Mouse (Mus musculus) MEL (cell line): Measurements from ENCODE around the gene Daglb. TPM values are rescaled to one million over a fixed set of nuclear protein-coding genes. Genes with fewer than 3 reads are reported as not detected.
A peak's percentile ranks its signal among the peaks of the same experiment; 100 is the strongest.
"Not testable (repeated sequence)": the region's sequence is repeated elsewhere in the genome, so short reads cannot be mapped to it uniquely, and the experiment has no call there.

ENCODE experiments used
- DNase-seq: peaks from one replicate; pipeline ENCODE4 v3.0.0; 2011; ENCODE audit warnings: low read depth, low spot score
- H3K27ac ChIP-seq: 2 replicates; pipeline ENCODE4 v1.5.1; 2012; ENCODE audit warnings: low read depth, mild to moderate bottlenecking, control low read depth, low read length, moderate library complexity; ENCODE audit not compliant: control insufficient read depth
- H3K27me3 ChIP-seq, 2 experiments: fragments of 150-350 bp in 1 of 2; sonication (generic) in 1 of 2; 2 replicates each; pipeline ENCODE4 v1.6.1; 2012; ENCODE audit warnings: low read length in 2 of 2, mild to moderate bottlenecking in 2 of 2, improper control_type of control experiment in 1 of 2, moderate library complexity in 1 of 2; ENCODE audit not compliant: insufficient read depth in 2 of 2, control insufficient read depth in 1 of 2
- H3K36me3 ChIP-seq, 2 experiments: 2 replicates each; pipeline ENCODE4 v1.6.1; 2012 to 2014; ENCODE audit warnings: low read length in 2 of 2, improper control_type of control experiment in 1 of 2, inconsistent platforms in 1 of 2, mild to moderate bottlenecking in 1 of 2; ENCODE audit not compliant: insufficient read depth in 2 of 2, control insufficient read depth in 1 of 2
- H3K4me1 ChIP-seq, 2 experiments: fragments of 150-350 bp in 1 of 2; sonication (generic) in 1 of 2; 2 replicates each; pipeline ENCODE4 v1.6.1; 2012; ENCODE audit warnings: low read length in 2 of 2, improper control_type of control experiment in 1 of 2, mild to moderate bottlenecking in 1 of 2; ENCODE audit not compliant: insufficient read depth in 2 of 2, control insufficient read depth in 1 of 2
- H3K4me3 ChIP-seq, 2 experiments: fragments of 150-350 bp in 1 of 2; sonication (generic) in 1 of 2; 2 replicates each; pipeline ENCODE4 v1.5.1; 2012; ENCODE audit warnings: low read depth in 2 of 2, low read length in 2 of 2, mild to moderate bottlenecking in 2 of 2, moderate library complexity in 2 of 2, control low read depth in 1 of 2, improper control_type of control experiment in 1 of 2; ENCODE audit not compliant: control insufficient read depth in 1 of 2, insufficient read depth in 1 of 2
- H3K79me2 ChIP-seq: 2 replicates; pipeline ENCODE4 v1.6.1; 2012; ENCODE audit warnings: mild to moderate bottlenecking, low read length, moderate library complexity; ENCODE audit not compliant: control insufficient read depth, poor library complexity, insufficient read depth
- H3K9ac ChIP-seq: 2 replicates; pipeline ENCODE4 v1.6.1; 2012; ENCODE audit warnings: low read depth, mild to moderate bottlenecking, control low read depth, low read length, moderate library complexity; ENCODE audit not compliant: control insufficient read depth, poor library complexity, severe bottlenecking
- H3K9me3 ChIP-seq: fragments of 150-350 bp; sonication (generic); replicated peaks from 2 replicates; pipeline ENCODE4 v1.6.1; 2012; ENCODE audit warnings: mild to moderate bottlenecking, low read length, improper control_type of control experiment, moderate library complexity; ENCODE audit not compliant: insufficient read depth
- CTCF ChIP-seq, 3 experiments: IDR thresholded peaks in 2 of 3; conservative IDR thresholded peaks in 1 of 3; 2 replicates each; pipeline ENCODE4 v1.5.1; 2011 to 2012; ENCODE audit warnings: low read length in 3 of 3, low read depth in 2 of 3, mild to moderate bottlenecking in 2 of 3, improper control_type of control experiment in 1 of 3, inconsistent platforms in 1 of 3, mixed read lengths in 1 of 3, moderate library complexity in 1 of 3; ENCODE audit not compliant: control insufficient read depth in 1 of 3, insufficient read depth in 1 of 3, poor library complexity in 1 of 3, severe bottlenecking in 1 of 3
- EP300 ChIP-seq, 2 experiments: IDR thresholded peaks; 2 replicates each; pipeline ENCODE4 v1.6.1; 2011; ENCODE audit warnings: improper control_type of control experiment in 2 of 2, low read length in 2 of 2, low read depth in 1 of 2, mild to moderate bottlenecking in 1 of 2
- JUND ChIP-seq: IDR thresholded peaks from 2 replicates; pipeline ENCODE4 v1.6.1; 2011; ENCODE audit warnings: low read depth, mild to moderate bottlenecking, improper control_type of control experiment, low read length
- MAFK ChIP-seq: IDR thresholded peaks from 2 replicates; pipeline ENCODE4 v1.6.1; 2011; ENCODE audit warnings: low read depth, mild to moderate bottlenecking, low read length, improper control_type of control experiment, borderline replicate concordance
- MAX ChIP-seq: IDR thresholded peaks from 2 replicates; pipeline ENCODE4 v1.6.1; 2011; ENCODE audit warnings: low read length, improper control_type of control experiment
- MEF2A ChIP-seq: IDR thresholded peaks from 2 replicates; pipeline ENCODE4 v1.6.1; 2014; ENCODE audit warnings: low read depth, mild to moderate bottlenecking, inconsistent platforms, low read length, improper control_type of control experiment; ENCODE audit not compliant: poor library complexity, insufficient replicate concordance, severe bottlenecking; ENCODE audit errors: extremely low read depth
- NRF1 ChIP-seq: IDR thresholded peaks from 2 replicates; pipeline ENCODE4 v1.6.1; 2014; ENCODE audit warnings: low read depth, mild to moderate bottlenecking, inconsistent platforms, low read length, improper control_type of control experiment, moderate library complexity; ENCODE audit not compliant: poor library complexity, insufficient read depth, severe bottlenecking
- POLR2A ChIP-seq, 2 experiments: IDR thresholded peaks; 2 replicates each; pipeline ENCODE4 v1.6.1; 2011 to 2012; ENCODE audit warnings: low read length in 2 of 2, mild to moderate bottlenecking in 2 of 2, control low read depth in 1 of 2, improper control_type of control experiment in 1 of 2, low read depth in 1 of 2, moderate library complexity in 1 of 2; ENCODE audit not compliant: control insufficient read depth in 1 of 2, insufficient read depth in 1 of 2, poor library complexity in 1 of 2
- POLR2AphosphoS5 ChIP-seq: IDR thresholded peaks from 2 replicates; pipeline ENCODE4 v1.6.1; 2012; ENCODE audit warnings: low read depth, borderline replicate concordance, mild to moderate bottlenecking, inconsistent platforms, low read length, moderate library complexity, mixed read lengths
- SMC3 ChIP-seq: IDR thresholded peaks from 2 replicates; pipeline ENCODE4 v1.6.1; 2011; ENCODE audit warnings: low read depth, low read length, improper control_type of control experiment
- UBTF ChIP-seq: IDR thresholded peaks from 2 replicates; pipeline ENCODE4 v1.6.1; 2012; ENCODE audit warnings: low read depth, mild to moderate bottlenecking, inconsistent platforms, low read length, improper control_type of control experiment, moderate library complexity, borderline replicate concordance; ENCODE audit not compliant: insufficient read depth
- ZNF384 ChIP-seq: IDR thresholded peaks from 2 replicates; pipeline ENCODE4 v1.6.1; 2012; ENCODE audit warnings: low read depth, mild to moderate bottlenecking, inconsistent platforms, low read length, improper control_type of control experiment
- polyA plus RNA-seq, 2 experiments: library from polyadenylated mRNA; stranded (reverse) in 1 of 2; unstranded in 1 of 2; fragments of >175 nt in 1 of 2; fragments of >200 nt in 1 of 2; gene quantifications; 2 replicates each; pipeline versions ENCODE4 v1.2.1 to v1.2.4; 2012; ENCODE audit warnings: low replicate concordance in 2 of 2, low read depth in 1 of 2; ENCODE audit not compliant: insufficient read length in 2 of 2, insufficient read depth in 1 of 2, missing spikeins in 1 of 2
- total RNA-seq: library from RNA; depleted of rRNA; stranded (reverse); fragments of 300-350 nt; gene quantifications from 2 replicates; pipeline ENCODE4 v1.2.3, GENCODE M21; 2012

Daglb gene
- total and polyA plus RNA-seq, 3 experiments = 8.9 to 10.4 TPM; not detected in 1

DNA sequence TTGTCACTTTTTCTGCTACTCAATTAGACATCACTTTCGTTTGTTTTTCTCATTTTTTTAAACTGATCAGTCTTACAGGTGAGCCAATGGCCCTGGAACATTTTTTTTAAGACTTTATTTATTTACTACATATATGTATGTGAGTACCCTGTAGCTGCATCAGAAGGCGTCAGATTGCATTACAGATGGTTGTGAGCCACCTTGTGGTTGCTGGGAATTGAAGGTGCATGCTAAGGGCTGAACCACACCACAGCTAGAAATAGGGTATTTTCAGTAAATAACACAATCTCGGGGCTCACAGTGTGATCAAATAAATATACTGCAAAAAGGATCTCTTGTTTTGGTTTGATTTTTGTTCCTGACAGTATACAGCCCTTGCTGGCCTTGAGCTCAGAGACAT, 33.1 kb downstream of the Daglb start:
- Histone ChIP-seq H3K9me3 (no peaks in the 10 kb centered on the region), H3K4me1 (no peaks in the 10 kb centered on the region), H3K27me3 (no peaks in the 10 kb centered on the region), H3K27ac (no peak overlapping the region), H3K4me3 (no peak overlapping the region), H3K79me2 (no peaks in the 10 kb centered on the region), H3K9ac (no peak overlapping the region), H3K36me3 (peaks cover 0 to 2% of the 10 kb centered on the region in 2 experiments; a peak in 2 of 4 replicates)
- TF ChIP-seq SMC3 (no peak), UBTF (no peak), NRF1 (no peak), JUND (no peak), POLR2A (IDR thresholded peaks at IDR 0.05; ENCODE audit: control insufficient read depth in 1 of 2, insufficient read depth in 1 of 2, low read depth in 1 of 2, low read length in 2 of 2, poor library complexity in 1 of 2) (no peak), CTCF (IDR thresholded peaks at IDR 0.05 in 2 of 3, conservative IDR thresholded peaks at IDR 0.05 in 1 of 3; ENCODE audit: control insufficient read depth in 1 of 3, insufficient read depth in 1 of 3, low read depth in 2 of 3, low read length in 3 of 3, poor library complexity in 1 of 3, severe bottlenecking in 1 of 3) (peak in 2 of 3 experiments; percentile 1 to 12; a peak in 1 of 6 replicates), MEF2A (no peak), MAX (no peak), EP300 (IDR thresholded peaks at IDR 0.05; ENCODE audit: low read depth in 1 of 2, low read length in 2 of 2) (no peak)
- no peak for DNase-seq

DNA sequence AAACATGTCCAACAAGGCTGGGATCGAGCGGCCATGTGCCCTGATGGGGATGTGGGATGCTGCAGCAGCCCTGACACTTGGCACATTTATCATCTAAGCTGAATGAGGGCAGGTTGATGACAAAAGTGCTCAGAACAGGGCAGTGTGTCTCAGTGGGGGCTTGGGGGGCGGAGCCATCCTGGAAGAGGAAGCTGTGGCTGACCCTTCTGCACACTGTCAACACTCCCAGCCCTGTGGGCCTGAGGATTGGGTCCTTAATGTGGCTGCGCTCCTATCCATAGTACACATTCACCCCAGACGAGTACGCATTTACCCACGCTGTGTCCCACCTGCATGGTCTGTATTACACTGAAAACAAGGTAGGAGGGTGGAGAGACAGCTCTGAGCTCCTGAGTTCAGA, 34.8 kb downstream of the Daglb start:
- H3K9me3 ChIP-seq = no peaks in the 10 kb centered on the region
- H3K4me3 ChIP-seq = no peak overlapping the region
- H3K9ac ChIP-seq = no peak overlapping the region
- H3K79me2 ChIP-seq = no peaks in the 10 kb centered on the region
- no peaks in the 10 kb centered on the region for H3K27me3 ChIP-seq
- TF ChIP-seq POLR2A (IDR thresholded peaks at IDR 0.05; ENCODE audit: control insufficient read depth in 1 of 2, insufficient read depth in 1 of 2, low read depth in 1 of 2, low read length in 2 of 2, poor library complexity in 1 of 2) (no peak), UBTF (no peak), POLR2AphosphoS5 (no peak)
- H3K4me1 ChIP-seq = no peaks in the 10 kb centered on the region
- DNase-seq = peak; percentile 40
- no peak overlapping the region for H3K27ac ChIP-seq
- H3K36me3 ChIP-seq = peaks cover 0 to 3% of the 10 kb centered on the region in 2 experiments; a peak in 2 of 4 replicates

DNA sequence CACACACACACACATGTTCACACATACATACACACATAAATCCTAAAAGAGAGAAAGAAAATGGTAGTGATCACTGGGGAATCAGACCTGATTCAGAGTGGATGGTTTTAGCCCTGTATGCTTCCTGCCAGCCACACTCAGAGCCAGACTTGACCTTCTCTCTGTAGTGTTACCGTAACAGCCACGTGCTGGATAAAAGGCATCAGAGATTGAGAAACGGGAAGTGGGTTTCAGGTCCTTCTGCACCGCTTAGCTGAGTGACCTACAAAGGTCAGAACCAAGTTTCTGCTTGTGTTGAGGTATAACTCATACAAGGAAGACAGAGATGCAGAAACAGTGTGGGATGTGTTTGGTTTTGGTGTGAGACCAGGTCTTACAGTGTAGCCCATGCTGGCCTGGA, 35.3 kb downstream of the Daglb start:
- Histone ChIP-seq H3K4me3 (no peak overlapping the region), H3K4me1 (no peaks in the 10 kb centered on the region), H3K27me3 (no peaks in the 10 kb centered on the region), H3K9ac (no peak overlapping the region), H3K36me3 (peaks cover 0 to 3% of the 10 kb centered on the region in 2 experiments; a peak in 2 of 4 replicates), H3K9me3 (no peaks in the 10 kb centered on the region), H3K79me2 (no peaks in the 10 kb centered on the region), H3K27ac (no peak overlapping the region)
- no peak for DNase-seq
- no peak for TF ChIP-seq MAFK
- TF ChIP-seq ZNF384 = no peak

DNA sequence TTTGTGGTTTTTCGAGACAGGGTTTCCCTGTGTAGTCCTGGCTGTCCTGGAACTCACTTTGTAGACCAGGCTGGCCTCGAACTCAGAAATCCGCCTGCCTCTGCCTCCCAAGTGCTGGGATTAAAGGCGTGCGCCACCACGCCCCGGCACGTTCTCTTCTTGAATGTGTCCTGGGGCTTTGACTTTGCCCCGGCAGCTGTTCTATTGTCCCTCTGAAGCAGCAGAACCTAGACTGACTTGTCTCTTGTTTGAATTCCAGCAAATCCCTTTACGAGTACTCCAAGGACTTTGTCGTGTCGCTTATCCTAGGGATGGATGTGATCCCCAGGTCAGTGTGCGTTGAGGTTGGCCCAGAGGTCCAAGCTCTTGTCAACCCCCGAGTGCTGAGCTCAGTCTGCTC, 36.3 kb downstream of the Daglb start:
- DNase-seq, H3K4me3 ChIP-seq, H3K9me3 ChIP-seq: not testable (repeated sequence)

More for the DNA sequence above, 36.3 kb downstream of the Daglb start:
- H3K27me3 ChIP-seq, H3K36me3 ChIP-seq, H3K79me2 ChIP-seq, H3K4me1 ChIP-seq, H3K27ac ChIP-seq, H3K9ac ChIP-seq: not testable (repeated sequence)
